20 mouse cellular contexts compared by ENCODE assay signal in the genomic region with DNA sequence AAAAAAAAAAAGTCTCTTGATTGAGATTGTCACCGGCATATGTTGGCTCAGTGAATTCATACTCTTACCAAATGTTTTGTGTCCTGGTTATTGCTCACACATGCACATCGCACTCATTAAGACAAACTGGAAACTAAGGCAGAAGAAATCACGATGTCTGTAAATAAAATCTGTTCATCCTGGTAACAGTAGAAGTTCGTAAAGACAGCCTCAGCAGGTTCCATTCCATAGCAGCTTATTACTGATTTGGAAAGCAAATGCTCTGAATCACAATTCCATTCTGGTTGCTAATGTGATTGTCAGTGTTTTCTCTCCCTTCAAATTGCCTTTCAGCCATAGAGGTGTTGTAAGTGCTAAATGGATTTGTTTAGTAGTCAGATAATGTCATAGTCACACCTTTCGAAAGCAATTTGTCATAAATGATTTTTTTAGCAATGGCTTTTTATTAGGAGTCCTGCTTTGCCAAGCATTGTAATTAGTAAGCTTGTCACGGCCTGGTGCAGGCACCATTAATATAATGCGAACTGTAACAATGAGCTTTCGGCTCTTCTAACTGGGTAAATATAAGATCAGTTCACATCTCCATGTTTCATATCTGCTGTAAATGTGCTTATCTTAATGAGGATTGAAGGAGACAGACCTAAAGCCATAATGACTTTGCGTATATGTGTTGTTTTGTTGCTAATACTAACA.
DNase-seq lines count a peak whose midpoint lies in the region; ATAC-seq lines count a peak whose summit lies in the region.
"Had no signal": no experiment of that assay in that cellular context is flagged by ENCODE, and none has a peak within 500 bp of the region (broad histone marks: within the 10 kb centered on the region; RNA-seq: fewer than 3 reads in every experiment).

No protein-coding gene starts in this region.

- no peaks in the 10 kb centered on the region for H3K27me3 ChIP-seq in forebrain, embryonic 13.5 days
- no peaks in the 10 kb centered on the region for H3K27me3 ChIP-seq in forebrain, embryonic 11.5 days (ENCODE audit: control insufficient read depth, insufficient read depth, low read length)
- H3K27me3 ChIP-seq in hindbrain, embryonic 16.5 days (replicated peaks; ENCODE audit: control insufficient read depth, insufficient read depth, low read length) = no peaks in the 10 kb centered on the region
- no peaks in the 10 kb centered on the region for H3K27me3 ChIP-seq in hindbrain, embryonic 10.5 days (ENCODE audit: insufficient read depth, poor library complexity, severe bottlenecking)
- no peaks in the 10 kb centered on the region for H3K27me3 ChIP-seq in midbrain, embryonic 15.5 days (replicated peaks)
- H3K27me3 ChIP-seq in midbrain, embryonic 13.5 days = no peaks in the 10 kb centered on the region
- H3K27me3 ChIP-seq in intestine, embryonic 15.5 days (replicated peaks) = no peaks in the 10 kb centered on the region
- H3K27me3 ChIP-seq: kidney, embryonic 15.5 days had no signal

- peak; percentile 62; the same call in 1 of the 2 replicates for ATAC-seq in forebrain, embryonic 13.5 days
- ATAC-seq in forebrain, embryonic 11.5 days (replicated peaks; ENCODE audit: low FRiP score) = no peak
- 0 out of 2 replicates have a peak, but pooled peaks have one; percentile 24 for ATAC-seq in hindbrain, embryonic 16.5 days
- peak; percentile 62 for ATAC-seq in midbrain, embryonic 15.5 days (replicated peaks)
- no peak for ATAC-seq in midbrain, embryonic 13.5 days
- ATAC-seq in granulocyte monocyte progenitor cell, adult 5-6 weeks (replicated peaks; ENCODE audit: poor library complexity, severe bottlenecking) = no peak
- no peak for ATAC-seq in intestine, embryonic 15.5 days
- ATAC-seq: intestine, postnatal 0 days; liver, postnatal 0 days; lung, postnatal 0 days had no signal

- no peak overlapping the region for H3K4me3 ChIP-seq in forebrain, embryonic 13.5 days
- no peak overlapping the region for H3K4me3 ChIP-seq in forebrain, embryonic 11.5 days (ENCODE audit: low read depth, low read length)
- H3K4me3 ChIP-seq in hindbrain, embryonic 16.5 days (ENCODE audit: low read length) = no peak overlapping the region
- H3K4me3 ChIP-seq in hindbrain, embryonic 10.5 days = no peak overlapping the region
- no peak overlapping the region for H3K4me3 ChIP-seq in midbrain, embryonic 15.5 days
- H3K4me3 ChIP-seq in midbrain, embryonic 13.5 days (replicated peaks) = no peak overlapping the region
- no peak overlapping the region for H3K4me3 ChIP-seq in intestine, embryonic 15.5 days (replicated peaks)
- H3K4me3 ChIP-seq: kidney, embryonic 15.5 days had no signal

- H3K27ac ChIP-seq in forebrain, embryonic 13.5 days = no peak overlapping the region
- no peak overlapping the region for H3K27ac ChIP-seq in forebrain, embryonic 11.5 days (ENCODE audit: low read depth, low read length)
- no peak overlapping the region for H3K27ac ChIP-seq in hindbrain, embryonic 16.5 days (ENCODE audit: low read depth, low read length)
- H3K27ac ChIP-seq in hindbrain, embryonic 10.5 days = no peak overlapping the region
- no peak overlapping the region for H3K27ac ChIP-seq in midbrain, embryonic 15.5 days
- no peak overlapping the region for H3K27ac ChIP-seq in midbrain, embryonic 13.5 days
- H3K27ac ChIP-seq in intestine, embryonic 15.5 days = no peak overlapping the region
- H3K27ac ChIP-seq: kidney, embryonic 15.5 days; macrophage; stomach, postnatal 0 days had no signal

- no peaks in the 10 kb centered on the region for H3K36me3 ChIP-seq in forebrain, embryonic 13.5 days (ENCODE audit: poor library complexity, severe bottlenecking)
- no peaks in the 10 kb centered on the region for H3K36me3 ChIP-seq in forebrain, embryonic 11.5 days (ENCODE audit: control insufficient read depth, insufficient read depth, low read length)
- no peaks in the 10 kb centered on the region for H3K36me3 ChIP-seq in hindbrain, embryonic 16.5 days (ENCODE audit: control insufficient read depth, insufficient read depth, low read length)
- H3K36me3 ChIP-seq in hindbrain, embryonic 10.5 days = no peaks in the 10 kb centered on the region
- H3K36me3 ChIP-seq in midbrain, embryonic 15.5 days (replicated peaks) = no peaks in the 10 kb centered on the region
- no peaks in the 10 kb centered on the region for H3K36me3 ChIP-seq in midbrain, embryonic 13.5 days
- H3K36me3 ChIP-seq in intestine, embryonic 15.5 days = no peaks in the 10 kb centered on the region
- H3K36me3 ChIP-seq: kidney, embryonic 15.5 days had no signal

- WGBS in forebrain, embryonic 13.5 days = 81% methylated on average over 9 of the region's 9 CpGs
- 86% methylated on average over 9 of the region's 9 CpGs for WGBS in forebrain, embryonic 11.5 days
- 78% methylated on average over 9 of the region's 9 CpGs for WGBS in hindbrain, embryonic 16.5 days
- 91% methylated on average over 9 of the region's 9 CpGs for WGBS in hindbrain, embryonic 10.5 days
- WGBS in midbrain, embryonic 15.5 days = 66% methylated on average over 9 of the region's 9 CpGs
- 75% methylated on average over 9 of the region's 9 CpGs for WGBS in midbrain, embryonic 13.5 days
- 89% methylated on average over 9 of the region's 9 CpGs for WGBS in intestine, embryonic 15.5 days

- H3K4me1 ChIP-seq in forebrain, embryonic 13.5 days = no peaks in the 10 kb centered on the region
- H3K4me1 ChIP-seq in forebrain, embryonic 11.5 days (replicated peaks; ENCODE audit: control insufficient read depth, insufficient read depth, low read length) = no peaks in the 10 kb centered on the region
- H3K4me1 ChIP-seq in hindbrain, embryonic 16.5 days (ENCODE audit: control insufficient read depth, insufficient read depth, low read depth, low read length) = no peaks in the 10 kb centered on the region
- no peaks in the 10 kb centered on the region for H3K4me1 ChIP-seq in hindbrain, embryonic 10.5 days (replicated peaks)
- H3K4me1 ChIP-seq in midbrain, embryonic 15.5 days = no peaks in the 10 kb centered on the region
- no peaks in the 10 kb centered on the region for H3K4me1 ChIP-seq in midbrain, embryonic 13.5 days (replicated peaks)
- no peaks in the 10 kb centered on the region for H3K4me1 ChIP-seq in intestine, embryonic 15.5 days (replicated peaks)
- H3K4me1 ChIP-seq: kidney, embryonic 15.5 days had no signal

- no peak overlapping the region for H3K4me2 ChIP-seq in forebrain, embryonic 13.5 days
- no peak overlapping the region for H3K4me2 ChIP-seq in forebrain, embryonic 11.5 days (ENCODE audit: low read depth, low read length, severe bottlenecking)
- no peak overlapping the region for H3K4me2 ChIP-seq in hindbrain, embryonic 16.5 days (ENCODE audit: low read length)
- no peak overlapping the region for H3K4me2 ChIP-seq in midbrain, embryonic 15.5 days
- H3K4me2 ChIP-seq in midbrain, embryonic 13.5 days (replicated peaks) = no peak overlapping the region
- H3K4me2 ChIP-seq in intestine, embryonic 15.5 days (replicated peaks) = no peak overlapping the region
- H3K4me2 ChIP-seq: heart, embryonic 11.5 days; kidney, embryonic 15.5 days had no signal

- DNase-seq in forebrain, embryonic 11.5 days (ENCODE audit: low spot score) = no peak
- no peak for DNase-seq in hindbrain, embryonic 10.5 days (ENCODE audit: low spot score)
- DNase-seq: adrenal gland, postnatal 10 days; cerebellum, adult 9-10 months; kidney, postnatal 36 days; layer of hippocampus, postnatal 36 days; liver, postnatal 0 days; right cerebral cortex, postnatal 14 days had no signal

- H3K9me3 ChIP-seq in forebrain, embryonic 13.5 days (replicated peaks) = no peaks in the 10 kb centered on the region
- H3K9me3 ChIP-seq in forebrain, embryonic 11.5 days (ENCODE audit: control insufficient read depth, low read length) = no peaks in the 10 kb centered on the region
- H3K9me3 ChIP-seq in hindbrain, embryonic 16.5 days (ENCODE audit: control insufficient read depth, low read length) = no peaks in the 10 kb centered on the region
- H3K9me3 ChIP-seq in hindbrain, embryonic 10.5 days = no peaks in the 10 kb centered on the region
- H3K9me3 ChIP-seq in midbrain, embryonic 15.5 days = no peaks in the 10 kb centered on the region
- H3K9me3 ChIP-seq in midbrain, embryonic 13.5 days = no peaks in the 10 kb centered on the region
- no peaks in the 10 kb centered on the region for H3K9me3 ChIP-seq in intestine, embryonic 15.5 days
- H3K9me3 ChIP-seq: kidney, embryonic 15.5 days had no signal

- H3K9ac ChIP-seq in forebrain, embryonic 13.5 days = no peak overlapping the region
- H3K9ac ChIP-seq in forebrain, embryonic 11.5 days (ENCODE audit: low read length) = no peak overlapping the region
- H3K9ac ChIP-seq in hindbrain, embryonic 16.5 days (ENCODE audit: low read depth, low read length) = no peak overlapping the region
- no peak overlapping the region for H3K9ac ChIP-seq in midbrain, embryonic 15.5 days
- no peak overlapping the region for H3K9ac ChIP-seq in midbrain, embryonic 13.5 days (replicated peaks)
- no peak overlapping the region for H3K9ac ChIP-seq in intestine, embryonic 15.5 days
- H3K9ac ChIP-seq: kidney, embryonic 15.5 days; liver, postnatal 0 days had no signal

Comparison
In these comparisons a context has a peak if more than half of its experiments do, and no peak if none do; other contexts are left out.
1. ATAC-seq: peak in forebrain, embryonic 13.5 days (single experiment), hindbrain, embryonic 16.5 days (single experiment) and midbrain, embryonic 15.5 days (single experiment); none in forebrain, embryonic 11.5 days (single experiment), midbrain, embryonic 13.5 days (single experiment), granulocyte monocyte progenitor cell, adult 5-6 weeks (single experiment) and intestine, embryonic 15.5 days (single experiment).